Mouse (Mus musculus): ENCODE results near the gene Vti1a. TPM values are rescaled to one million over a fixed set of nuclear protein-coding genes. Genes with fewer than 3 reads are reported as not detected.

The Vti1a gene
- total RNA-seq, 1 experiment: 14.9 TPM

DNA sequence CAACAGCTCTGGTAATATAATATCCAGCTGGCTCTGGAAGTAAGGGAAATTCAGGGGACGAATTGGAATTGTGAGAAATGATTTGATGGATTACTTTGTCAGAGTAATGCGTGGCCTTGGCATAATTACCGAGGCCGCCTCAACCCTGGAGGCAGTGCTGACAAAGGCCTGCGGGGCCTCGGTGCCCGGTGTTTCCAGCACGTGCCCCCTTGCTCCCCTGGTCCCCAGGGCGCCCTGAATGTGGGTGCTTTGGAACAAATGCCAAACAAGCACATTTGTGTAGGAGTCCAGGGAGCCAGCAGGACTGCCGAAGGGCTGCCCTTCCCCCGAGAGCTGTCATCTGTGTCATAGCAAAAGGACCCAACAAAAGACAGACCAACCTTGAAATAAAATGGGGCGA is 281.9 kb downstream of the Vti1a start:
- TF ChIP-seq CHD2 (IDR thresholded peaks at IDR 0.05; ENCODE audit: low read depth, low read length): no peak
- no peak for TF ChIP-seq ZC3H11A (IDR thresholded peaks at IDR 0.05; ENCODE audit: borderline replicate concordance, low read depth, low read length)
- TF ChIP-seq MAFK (IDR thresholded peaks at IDR 0.05; ENCODE audit: insufficient read depth, low read depth, low read length): no peak
- no peak for TF ChIP-seq HCFC1 (IDR thresholded peaks at IDR 0.05; ENCODE audit: borderline replicate concordance, insufficient read depth, low read length)
- TF ChIP-seq ZNF384 (IDR thresholded peaks at IDR 0.05; ENCODE audit: low read depth, low read length): no peak
- no peak overlapping the region for H3K4me3 ChIP-seq (ENCODE audit: insufficient read depth in 1 of 2, low read depth in 1 of 2, low read length in 2 of 2, poor library complexity in 1 of 2, severe bottlenecking in 1 of 2)
- no peaks in the 10 kb centered on the region for H3K36me3 ChIP-seq (ENCODE audit: control insufficient read depth, insufficient read depth, low read length, poor library complexity, severe bottlenecking)
- in situ Hi-C loops (cut with MboI; ENCODE audit: low sequenced_read_pairs in 2 of 2, unreplicated experiment in 2 of 2): no loop called here
- no peak overlapping the region for H3K27ac ChIP-seq (ENCODE audit: insufficient read depth, low read depth, low read length, poor library complexity, severe bottlenecking)
- H3K9me3 ChIP-seq (ENCODE audit: control insufficient read depth, insufficient read depth, low read depth, low read length): no peaks in the 10 kb centered on the region
- no peak for DNase-seq (ENCODE audit: low read depth, low spot score)
- H3K4me1 ChIP-seq (ENCODE audit: control insufficient read depth in 2 of 2, insufficient read depth in 2 of 2, low read length in 2 of 2, poor library complexity in 1 of 2): peaks cover 0 to 4% of the 10 kb centered on the region in 2 experiments; a peak in 1 of 4 replicates
- no peak overlapping the region for H3K9ac ChIP-seq (ENCODE audit: insufficient read depth, low read depth, low read length, poor library complexity, severe bottlenecking)

DNA sequence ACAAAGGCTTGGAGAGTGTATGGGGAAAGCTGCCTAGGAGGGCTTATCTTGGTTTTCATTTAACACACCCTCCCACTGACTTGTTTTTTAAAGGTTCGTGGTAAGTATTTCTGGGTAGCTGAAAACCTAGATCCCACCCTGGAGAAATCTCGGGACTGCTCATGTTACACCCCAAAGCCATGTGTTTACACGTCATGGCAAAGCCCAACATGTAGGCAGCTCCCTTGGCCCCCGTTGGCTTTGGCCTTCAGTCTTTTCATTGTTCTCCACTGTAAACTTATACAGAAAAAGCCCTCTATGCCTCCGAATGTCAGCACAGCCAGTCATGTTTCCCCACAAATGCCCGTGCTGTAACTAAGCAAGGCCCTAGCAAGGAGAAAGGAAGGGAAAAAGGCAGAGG is 283.0 kb downstream of the Vti1a start:
- no peak for DNase-seq (ENCODE audit: low read depth, low spot score)
- peaks cover 0 to 4% of the 10 kb centered on the region in 2 experiments; a peak in 1 of 4 replicates for H3K4me1 ChIP-seq (ENCODE audit: control insufficient read depth in 2 of 2, insufficient read depth in 2 of 2, low read length in 2 of 2, poor library complexity in 1 of 2)
- H3K36me3 ChIP-seq (ENCODE audit: control insufficient read depth, insufficient read depth, low read length, poor library complexity, severe bottlenecking): no peaks in the 10 kb centered on the region
- TF ChIP-seq CHD2 (IDR thresholded peaks at IDR 0.05; ENCODE audit: low read depth, low read length): no peak
- no peak for TF ChIP-seq MAFK (IDR thresholded peaks at IDR 0.05; ENCODE audit: insufficient read depth, low read depth, low read length)
- no peak for TF ChIP-seq ZNF384 (IDR thresholded peaks at IDR 0.05; ENCODE audit: low read depth, low read length)
- TF ChIP-seq ZC3H11A (IDR thresholded peaks at IDR 0.05; ENCODE audit: borderline replicate concordance, low read depth, low read length): no peak
- TF ChIP-seq HCFC1 (IDR thresholded peaks at IDR 0.05; ENCODE audit: borderline replicate concordance, insufficient read depth, low read length): no peak
- no peak overlapping the region for H3K9ac ChIP-seq (ENCODE audit: insufficient read depth, low read depth, low read length, poor library complexity, severe bottlenecking)
- H3K4me3 ChIP-seq (ENCODE audit: insufficient read depth in 1 of 2, low read depth in 1 of 2, low read length in 2 of 2, poor library complexity in 1 of 2, severe bottlenecking in 1 of 2): no peak overlapping the region
- H3K27ac ChIP-seq (ENCODE audit: insufficient read depth, low read depth, low read length, poor library complexity, severe bottlenecking): no peak overlapping the region
- H3K9me3 ChIP-seq (ENCODE audit: control insufficient read depth, insufficient read depth, low read depth, low read length): no peaks in the 10 kb centered on the region
- in situ Hi-C loops (cut with MboI; ENCODE audit: low sequenced_read_pairs in 2 of 2, unreplicated experiment in 2 of 2): no loop called here

DNA sequence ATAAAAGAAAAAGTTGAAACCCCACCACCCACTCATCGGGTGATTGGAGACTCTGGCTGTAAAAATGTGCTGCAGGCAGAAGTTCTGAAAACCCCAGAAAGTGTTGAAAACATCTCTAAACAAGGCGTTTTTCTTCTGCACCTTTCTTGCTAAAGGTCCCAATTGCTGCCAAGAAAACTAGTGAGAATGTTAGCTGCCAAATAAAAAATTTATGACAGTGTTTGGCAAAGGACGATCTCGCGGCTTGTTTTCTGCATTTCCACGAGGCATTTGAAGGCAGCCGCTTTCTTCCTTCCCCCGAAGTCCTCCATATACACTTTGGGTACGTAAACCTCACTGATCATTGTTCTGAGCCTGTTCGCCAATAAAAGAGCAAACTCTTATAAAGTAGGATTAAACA is 291.6 kb downstream of the Vti1a start:
- H3K36me3 ChIP-seq (ENCODE audit: control insufficient read depth, insufficient read depth, low read length, poor library complexity, severe bottlenecking): no peaks in the 10 kb centered on the region
- H3K4me1 ChIP-seq (ENCODE audit: control insufficient read depth in 2 of 2, insufficient read depth in 2 of 2, low read length in 2 of 2, poor library complexity in 1 of 2): no peaks in the 10 kb centered on the region
- no peak overlapping the region for H3K9ac ChIP-seq (ENCODE audit: insufficient read depth, low read depth, low read length, poor library complexity, severe bottlenecking)
- no peak for TF ChIP-seq CHD2 (IDR thresholded peaks at IDR 0.05; ENCODE audit: low read depth, low read length)
- TF ChIP-seq ZC3H11A (IDR thresholded peaks at IDR 0.05; ENCODE audit: borderline replicate concordance, low read depth, low read length): no peak
- TF ChIP-seq ZNF384 (IDR thresholded peaks at IDR 0.05; ENCODE audit: low read depth, low read length): no peak
- no peak for TF ChIP-seq HCFC1 (IDR thresholded peaks at IDR 0.05; ENCODE audit: borderline replicate concordance, insufficient read depth, low read length)
- no peak for TF ChIP-seq MAFK (IDR thresholded peaks at IDR 0.05; ENCODE audit: insufficient read depth, low read depth, low read length)
- H3K4me3 ChIP-seq (ENCODE audit: insufficient read depth in 1 of 2, low read depth in 1 of 2, low read length in 2 of 2, poor library complexity in 1 of 2, severe bottlenecking in 1 of 2): no peak overlapping the region
- no peak overlapping the region for H3K27ac ChIP-seq (ENCODE audit: insufficient read depth, low read depth, low read length, poor library complexity, severe bottlenecking)
- in situ Hi-C loops (cut with MboI; ENCODE audit: low sequenced_read_pairs in 2 of 2, unreplicated experiment in 2 of 2): no loop called here
- no peaks in the 10 kb centered on the region for H3K9me3 ChIP-seq (ENCODE audit: control insufficient read depth, insufficient read depth, low read depth, low read length)
- DNase-seq (ENCODE audit: low read depth, low spot score): no peak

DNA sequence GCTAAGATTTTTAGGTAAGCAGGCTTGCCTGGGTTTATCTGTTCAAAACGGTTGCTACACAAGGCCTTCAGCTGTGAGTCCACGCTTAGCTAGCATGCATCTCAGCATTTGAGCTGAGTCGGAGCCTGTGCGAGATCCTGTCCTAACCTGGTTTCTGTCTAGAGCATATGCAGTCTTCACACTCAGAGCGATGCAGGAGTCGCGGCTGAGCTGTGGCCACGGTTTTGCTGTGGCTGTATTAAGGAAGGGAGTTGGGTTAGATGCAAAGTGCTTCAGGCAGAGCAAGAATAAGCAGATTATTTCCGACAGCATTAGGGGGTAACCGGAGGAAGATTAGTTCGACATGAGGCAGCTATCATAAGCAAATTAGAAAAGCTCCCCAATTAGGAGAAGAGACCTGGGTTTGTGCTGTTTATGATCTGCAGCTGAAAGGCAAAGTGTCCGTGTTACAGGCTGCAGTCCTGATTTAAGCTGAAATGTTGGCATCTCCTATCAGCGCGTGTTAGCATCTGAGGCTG is 292.8 kb downstream of the Vti1a start:
- TF ChIP-seq ZC3H11A (IDR thresholded peaks at IDR 0.05; ENCODE audit: borderline replicate concordance, low read depth, low read length): no peak
- no peak for TF ChIP-seq HCFC1 (IDR thresholded peaks at IDR 0.05; ENCODE audit: borderline replicate concordance, insufficient read depth, low read length)
- TF ChIP-seq MAFK (IDR thresholded peaks at IDR 0.05; ENCODE audit: insufficient read depth, low read depth, low read length): no peak
- no peak for TF ChIP-seq ZNF384 (IDR thresholded peaks at IDR 0.05; ENCODE audit: low read depth, low read length)
- TF ChIP-seq CHD2 (IDR thresholded peaks at IDR 0.05; ENCODE audit: low read depth, low read length): no peak
- Histone ChIP-seq H3K9ac (ENCODE audit: insufficient read depth, low read depth, low read length, poor library complexity, severe bottlenecking) (no peak overlapping the region), H3K9me3 (ENCODE audit: control insufficient read depth, insufficient read depth, low read depth, low read length) (no peaks in the 10 kb centered on the region), H3K4me3 (ENCODE audit: insufficient read depth in 1 of 2, low read depth in 1 of 2, low read length in 2 of 2, poor library complexity in 1 of 2, severe bottlenecking in 1 of 2) (no peak overlapping the region), H3K36me3 (ENCODE audit: control insufficient read depth, insufficient read depth, low read length, poor library complexity, severe bottlenecking) (no peaks in the 10 kb centered on the region), H3K27ac (ENCODE audit: insufficient read depth, low read depth, low read length, poor library complexity, severe bottlenecking) (no peak overlapping the region), H3K4me1 (ENCODE audit: control insufficient read depth in 2 of 2, insufficient read depth in 2 of 2, low read length in 2 of 2, poor library complexity in 1 of 2) (no peaks in the 10 kb centered on the region)
- no peak for DNase-seq (ENCODE audit: low read depth, low spot score)
- in situ Hi-C loops (cut with MboI; ENCODE audit: low sequenced_read_pairs in 2 of 2, unreplicated experiment in 2 of 2): no loop called here

DNA sequence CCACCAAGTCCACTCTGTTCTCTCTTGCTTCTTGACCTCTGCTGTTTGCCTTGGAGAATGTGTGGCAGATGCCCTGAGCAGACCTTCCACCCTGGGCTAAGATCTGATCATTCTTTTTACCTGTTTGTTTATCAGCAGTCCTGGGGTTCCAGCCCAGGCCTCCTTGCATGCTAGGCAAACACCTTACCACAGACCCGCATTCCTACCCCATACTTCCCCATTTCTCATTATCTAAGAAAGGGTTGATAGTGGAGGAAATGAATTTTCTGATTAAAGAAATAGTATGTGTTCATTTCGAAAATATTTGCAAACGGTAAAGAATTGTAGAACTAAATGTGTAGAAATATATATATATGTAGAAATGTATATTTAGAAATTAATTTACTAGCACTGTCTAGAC is 293.7 kb downstream of the Vti1a start:
- no peak overlapping the region for H3K27ac ChIP-seq (ENCODE audit: insufficient read depth, low read depth, low read length, poor library complexity, severe bottlenecking)
- no peaks in the 10 kb centered on the region for H3K9me3 ChIP-seq (ENCODE audit: control insufficient read depth, insufficient read depth, low read depth, low read length)
- in situ Hi-C loops (cut with MboI; ENCODE audit: low sequenced_read_pairs in 2 of 2, unreplicated experiment in 2 of 2): no loop called here
- no peak for TF ChIP-seq ZNF384 (IDR thresholded peaks at IDR 0.05; ENCODE audit: low read depth, low read length)
- no peak for TF ChIP-seq CHD2 (IDR thresholded peaks at IDR 0.05; ENCODE audit: low read depth, low read length)
- TF ChIP-seq HCFC1 (IDR thresholded peaks at IDR 0.05; ENCODE audit: borderline replicate concordance, insufficient read depth, low read length): no peak
- no peak for TF ChIP-seq MAFK (IDR thresholded peaks at IDR 0.05; ENCODE audit: insufficient read depth, low read depth, low read length)
- TF ChIP-seq ZC3H11A (IDR thresholded peaks at IDR 0.05; ENCODE audit: borderline replicate concordance, low read depth, low read length): no peak
- no peaks in the 10 kb centered on the region for H3K4me1 ChIP-seq (ENCODE audit: control insufficient read depth in 2 of 2, insufficient read depth in 2 of 2, low read length in 2 of 2, poor library complexity in 1 of 2)
- DNase-seq (ENCODE audit: low read depth, low spot score): no peak
- H3K4me3 ChIP-seq (ENCODE audit: insufficient read depth in 1 of 2, low read depth in 1 of 2, low read length in 2 of 2, poor library complexity in 1 of 2, severe bottlenecking in 1 of 2): no peak overlapping the region
- H3K36me3 ChIP-seq (ENCODE audit: control insufficient read depth, insufficient read depth, low read length, poor library complexity, severe bottlenecking): no peaks in the 10 kb centered on the region
- no peak overlapping the region for H3K9ac ChIP-seq (ENCODE audit: insufficient read depth, low read depth, low read length, poor library complexity, severe bottlenecking)

All from ES-E14 (cell line).